Mouse (Mus musculus) liver, adult 2 months (tissue): ENCODE measurements around the gene Tomm22.

Experiments
- CTCF ChIP-seq: fragments of 200-500 bp; IDR thresholded peaks from 2 replicates; pipeline ENCODE4 v1.5.1; 2011; ENCODE audit warnings: low read depth, low read length, control low read depth
- POLR2A ChIP-seq: fragments of 200-500 bp; IDR thresholded peaks from 2 replicates; pipeline ENCODE4 v1.6.1; 2011; ENCODE audit warnings: low read length, control low read depth; ENCODE audit not compliant: insufficient read depth; ENCODE audit errors: extremely low read depth

DNA sequence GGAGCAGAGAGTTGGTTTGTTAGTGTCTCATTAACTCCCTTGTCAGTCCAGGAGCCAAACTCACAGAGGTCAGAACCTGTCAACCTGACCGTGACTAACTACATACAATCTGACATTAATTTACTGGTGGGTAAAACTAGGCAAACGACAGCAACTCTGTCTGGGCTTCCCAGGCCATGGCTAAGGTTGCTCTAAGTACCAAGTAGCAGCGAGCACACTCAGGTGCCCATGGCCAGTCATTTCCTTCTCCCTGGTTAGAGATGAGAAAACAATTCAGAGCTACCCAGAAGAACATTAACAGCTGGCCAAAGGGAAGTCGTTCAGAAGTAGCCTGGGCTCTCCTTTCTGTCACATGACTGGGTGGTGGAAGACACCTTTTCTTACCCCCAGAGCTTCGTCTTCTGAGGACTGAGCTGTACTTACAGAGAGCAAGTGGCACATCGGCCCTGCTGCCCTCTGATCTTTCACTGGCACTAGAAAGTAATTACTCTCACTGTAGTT lies 14.5 kb downstream of the Tomm22 start:
- TF ChIP-seq CTCF (no peak), POLR2A (no peak)
